Comparison of ENCODE assay signal across 20 mouse cellular contexts in the genomic region with DNA sequence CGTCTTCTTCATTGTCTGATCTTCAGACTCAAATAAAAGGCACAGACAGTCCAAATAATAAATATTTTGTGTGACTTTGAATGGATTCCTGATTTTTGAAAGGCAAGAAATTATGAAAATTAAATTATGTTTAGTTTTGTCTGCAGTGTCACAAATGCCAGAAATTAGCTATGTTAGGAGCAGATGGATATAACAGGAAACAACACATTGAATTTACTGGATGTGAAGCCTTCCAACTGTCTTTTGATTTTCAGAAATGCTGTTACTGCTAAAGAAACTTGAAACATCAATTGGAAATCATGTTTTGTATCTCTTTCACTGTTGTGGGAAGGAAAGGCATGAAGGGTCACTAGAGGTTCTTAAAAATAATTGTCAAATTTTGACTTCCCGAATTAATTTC.
A peak's percentile ranks its signal among the peaks of the same experiment; 100 is the strongest.
DNase-seq lines count a peak whose midpoint lies in the region; ATAC-seq and TF ChIP-seq lines count a peak whose summit lies in the region.
"Had no signal": no experiment of that assay in that cellular context is flagged by ENCODE, and none has a peak within 500 bp of the region (broad histone marks: within the 10 kb centered on the region; RNA-seq: fewer than 3 reads in every experiment).

No protein-coding gene starts in this region.

- WGBS in forebrain, embryonic 15.5 days = 79% methylated on average over 2 of the region's 2 CpGs
- 87% methylated on average over 2 of the region's 2 CpGs for WGBS in forebrain, embryonic 10.5 days
- WGBS in forebrain, postnatal 0 days = 78% methylated on average over 2 of the region's 2 CpGs
- WGBS in forebrain, embryonic 12.5 days = 89% methylated on average over 2 of the region's 2 CpGs

- no peak overlapping the region for H3K27ac ChIP-seq in forebrain, embryonic 15.5 days (replicated peaks)
- no peak overlapping the region for H3K27ac ChIP-seq in forebrain, embryonic 10.5 days
- no peak overlapping the region for H3K27ac ChIP-seq in forebrain, postnatal 0 days (ENCODE audit: low read depth, low read length)
- H3K27ac ChIP-seq in forebrain, embryonic 12.5 days = no peak overlapping the region
- H3K27ac ChIP-seq: embryonic facial prominence, embryonic 13.5 days; embryonic facial prominence, embryonic 15.5 days; gastrocnemius, adult 2 months had no signal

- no peaks in the 10 kb centered on the region for H3K4me1 ChIP-seq in forebrain, embryonic 15.5 days
- no peaks in the 10 kb centered on the region for H3K4me1 ChIP-seq in forebrain, embryonic 10.5 days
- no peaks in the 10 kb centered on the region for H3K4me1 ChIP-seq in forebrain, postnatal 0 days (ENCODE audit: insufficient read depth)
- no peaks in the 10 kb centered on the region for H3K4me1 ChIP-seq in forebrain, embryonic 12.5 days
- H3K4me1 ChIP-seq: embryonic facial prominence, embryonic 13.5 days; embryonic facial prominence, embryonic 15.5 days had no signal

- TF ChIP-seq CTCF in forebrain, postnatal 0 days (IDR thresholded peaks at IDR 0.05; ENCODE audit: low read depth) = no peak
- TF ChIP-seq CTCF in brain, embryonic 14.5 days (IDR thresholded peaks at IDR 0.05; ENCODE audit: borderline replicate concordance, extremely low read depth, insufficient read depth, insufficient read length) = no peak

- H3K9me3 ChIP-seq in forebrain, embryonic 15.5 days = no peaks in the 10 kb centered on the region
- no peaks in the 10 kb centered on the region for H3K9me3 ChIP-seq in forebrain, embryonic 10.5 days
- H3K9me3 ChIP-seq in forebrain, postnatal 0 days (ENCODE audit: low read length) = no peaks in the 10 kb centered on the region
- no peaks in the 10 kb centered on the region for H3K9me3 ChIP-seq in forebrain, embryonic 12.5 days
- H3K9me3 ChIP-seq: embryonic facial prominence, embryonic 13.5 days; embryonic facial prominence, embryonic 15.5 days had no signal

- no peaks in the 10 kb centered on the region for H3K27me3 ChIP-seq in forebrain, embryonic 15.5 days
- no peaks in the 10 kb centered on the region for H3K27me3 ChIP-seq in forebrain, embryonic 10.5 days (ENCODE audit: poor library complexity, severe bottlenecking)
- H3K27me3 ChIP-seq in forebrain, postnatal 0 days (ENCODE audit: insufficient read depth, low read length) = no peaks in the 10 kb centered on the region
- H3K27me3 ChIP-seq in forebrain, embryonic 12.5 days = no peaks in the 10 kb centered on the region
- H3K27me3 ChIP-seq: embryonic facial prominence, embryonic 13.5 days; embryonic facial prominence, embryonic 15.5 days had no signal

- no peak for DNase-seq in forebrain, embryonic 10.5 days (ENCODE audit: extremely low spot score, low spot score)
- DNase-seq in forebrain, postnatal 0 days = peak; percentile 47
- peak; percentile 34 for DNase-seq in brain, embryonic 14.5 days (ENCODE audit: low read depth)
- peak; percentile 5 for DNase-seq in telencephalon, adult 2 months (ENCODE audit: low read depth, low spot score)
- no peak for DNase-seq in heart, adult 11 months
- no peak for DNase-seq in testis, postnatal 10 days (ENCODE audit: low spot score)
- DNase-seq: adrenal gland, adult 2 months; adrenal gland, postnatal 10 days; adrenal gland, postnatal 25 days; cerebellum, adult 11-12 months; cerebellum, adult 2 months; cerebellum, adult 9-10 months; cerebellum, postnatal 10 days; cerebellum, postnatal 25 days; gastrocnemius, adult 2 months had no signal

- no peak overlapping the region for H3K9ac ChIP-seq in forebrain, embryonic 15.5 days (replicated peaks)
- no peak overlapping the region for H3K9ac ChIP-seq in forebrain, postnatal 0 days
- H3K9ac ChIP-seq in forebrain, embryonic 12.5 days = no peak overlapping the region
- H3K9ac ChIP-seq: embryonic facial prominence, embryonic 13.5 days; embryonic facial prominence, embryonic 15.5 days had no signal

- ATAC-seq in forebrain, embryonic 15.5 days (replicated peaks) = peak; percentile 48; the same call in 1 of the 2 replicates
- peak; percentile 61 for ATAC-seq in forebrain, postnatal 0 days
- no peak for ATAC-seq in forebrain, embryonic 12.5 days (ENCODE audit: low FRiP score)

- no peak overlapping the region for H3K4me2 ChIP-seq in forebrain, embryonic 15.5 days (replicated peaks)
- no peak overlapping the region for H3K4me2 ChIP-seq in forebrain, postnatal 0 days (ENCODE audit: low read depth)
- no peak overlapping the region for H3K4me2 ChIP-seq in forebrain, embryonic 12.5 days
- H3K4me2 ChIP-seq: embryonic facial prominence, embryonic 13.5 days; embryonic facial prominence, embryonic 15.5 days had no signal

- no peak for TF ChIP-seq POLR2A in brain, embryonic 14.5 days (IDR thresholded peaks at IDR 0.05; ENCODE audit: borderline replicate concordance, extremely low read depth, insufficient read depth, insufficient read length, poor library complexity, severe bottlenecking)

- H3K4me3 ChIP-seq in forebrain, embryonic 15.5 days = no peak overlapping the region
- H3K4me3 ChIP-seq in forebrain, embryonic 10.5 days = no peak overlapping the region
- no peak overlapping the region for H3K4me3 ChIP-seq in forebrain, postnatal 0 days (ENCODE audit: low read depth, low read length)
- H3K4me3 ChIP-seq in forebrain, embryonic 12.5 days (replicated peaks) = no peak overlapping the region
- H3K4me3 ChIP-seq: embryonic facial prominence, embryonic 13.5 days; embryonic facial prominence, embryonic 15.5 days; erythroblast, embryonic 14.5 days; gastrocnemius, adult 2 months had no signal

- no peaks in the 10 kb centered on the region for H3K36me3 ChIP-seq in forebrain, embryonic 15.5 days
- no peaks in the 10 kb centered on the region for H3K36me3 ChIP-seq in forebrain, embryonic 10.5 days (replicated peaks)
- no peaks in the 10 kb centered on the region for H3K36me3 ChIP-seq in forebrain, postnatal 0 days (ENCODE audit: insufficient read depth)
- H3K36me3 ChIP-seq in forebrain, embryonic 12.5 days (replicated peaks) = no peaks in the 10 kb centered on the region
- H3K36me3 ChIP-seq: embryonic facial prominence, embryonic 13.5 days; embryonic facial prominence, embryonic 15.5 days had no signal

Comparison
In these comparisons a context has a peak if more than half of its experiments do, and no peak if none do; other contexts are left out.
1. DNase-seq: peak in forebrain, postnatal 0 days (single experiment), brain, embryonic 14.5 days (single experiment) and telencephalon, adult 2 months (single experiment); none in forebrain, embryonic 10.5 days (single experiment), heart, adult 11 months (single experiment) and testis, postnatal 10 days (single experiment).